Mouse (Mus musculus) ES-E14 (cell line): Measurements from ENCODE around the gene Col13a1. TPM values are rescaled to one million over a fixed set of nuclear protein-coding genes. Genes with fewer than 3 reads are reported as not detected.

Experiments
- DNase-seq: peaks from one replicate; pipeline ENCODE4 v3.0.0-alpha.2; 2013; ENCODE audit warnings: low read depth, low spot score
- H3K27ac ChIP-seq: 2 replicates; pipeline ENCODE4 v1.5.1; 2012; ENCODE audit warnings: low read depth, mild to moderate bottlenecking, low read length, moderate library complexity, mixed read lengths; ENCODE audit not compliant: poor library complexity, insufficient read depth, severe bottlenecking
- H3K36me3 ChIP-seq: 2 replicates; pipeline ENCODE4 v1.6.1; 2012; ENCODE audit warnings: mild to moderate bottlenecking, low read length, moderate library complexity, mixed read lengths; ENCODE audit not compliant: control insufficient read depth, poor library complexity, insufficient read depth, severe bottlenecking
- H3K4me1 ChIP-seq, 2 experiments: fragments of 150-350 bp in 1 of 2; sonication (generic) in 1 of 2; 2 replicates each; pipeline ENCODE4 v1.6.1; 2012; ENCODE audit warnings: low read length in 2 of 2, mild to moderate bottlenecking in 1 of 2, mixed read lengths in 1 of 2; ENCODE audit not compliant: control insufficient read depth in 2 of 2, insufficient read depth in 2 of 2, poor library complexity in 1 of 2
- H3K4me3 ChIP-seq, 2 experiments: fragments of 150-350 bp in 1 of 2; sonication (generic) in 1 of 2; 2 replicates each; pipeline ENCODE4 v1.5.1; 2012; ENCODE audit warnings: low read length in 2 of 2, low read depth in 1 of 2, mild to moderate bottlenecking in 1 of 2, mixed read lengths in 1 of 2; ENCODE audit not compliant: insufficient read depth in 1 of 2, poor library complexity in 1 of 2, severe bottlenecking in 1 of 2
- H3K9ac ChIP-seq: 2 replicates; pipeline ENCODE4 v1.6.1; 2012; ENCODE audit warnings: low read depth, mild to moderate bottlenecking, low read length, mixed read lengths; ENCODE audit not compliant: poor library complexity, insufficient read depth, severe bottlenecking
- H3K9me3 ChIP-seq: fragments of 150-350 bp; sonication (generic); 2 replicates; pipeline ENCODE4 v1.6.1; 2012; ENCODE audit warnings: low read depth, mild to moderate bottlenecking, low read length; ENCODE audit not compliant: control insufficient read depth, insufficient read depth
- CHD2 ChIP-seq: IDR thresholded peaks from 2 replicates; pipeline ENCODE4 v1.6.1; 2014; ENCODE audit warnings: mild to moderate bottlenecking, low read depth, low read length, inconsistent platforms
- HCFC1 ChIP-seq: IDR thresholded peaks from 2 replicates; pipeline ENCODE4 v1.6.1; 2012; ENCODE audit warnings: low read length, inconsistent platforms, borderline replicate concordance; ENCODE audit not compliant: insufficient read depth
- MAFK ChIP-seq: IDR thresholded peaks from 2 replicates; pipeline ENCODE4 v1.6.1; 2014; ENCODE audit warnings: mild to moderate bottlenecking, low read depth, low read length, inconsistent platforms; ENCODE audit not compliant: insufficient read depth
- ZC3H11A ChIP-seq: IDR thresholded peaks from 2 replicates; pipeline ENCODE4 v1.6.1; 2012; ENCODE audit warnings: low read depth, mild to moderate bottlenecking, inconsistent platforms, low read length, borderline replicate concordance
- ZNF384 ChIP-seq: IDR thresholded peaks from 2 replicates; pipeline ENCODE4 v1.6.1; 2012; ENCODE audit warnings: low read depth, low read length, inconsistent platforms
- in situ Hi-C, 2 experiments: fragments of 600-800 bp; cut with MboI; formaldehyde crosslinking; loops; one replicate each; pipeline ENCODE4 v1.15.1; 2025; ENCODE audit warnings: low sequenced_read_pairs in 2 of 2, inconsistent platforms in 1 of 2; ENCODE audit not compliant: unreplicated experiment in 2 of 2
- total RNA-seq: library from RNA; depleted of rRNA; stranded (reverse); fragments of 300-350 nt; gene quantifications from 2 replicates; pipeline ENCODE4 v1.2.3, GENCODE M21; 2012

Col13a1 gene
- total RNA-seq, 1 experiment, result 4.7 TPM

GRCm38 (mm10) chr10:61879427-61879826, 99.5 kb downstream of the Col13a1 start:
- H3K27ac ChIP-seq, result no peak overlapping the region

GRCm38 (mm10) chr10:61877787-61878186, 101.1 kb downstream of the Col13a1 start:
- DNase-seq, result peak; percentile 71
- peaks cover 0 to 13% of the 10 kb centered on the region in 2 experiments; a peak in 2 of 4 replicates for H3K4me1 ChIP-seq
- TF ChIP-seq ZC3H11A (peak; percentile 88), ZNF384 (no peak)
- H3K27ac ChIP-seq, result no peak overlapping the region
- H3K9ac ChIP-seq, result no peak overlapping the region
- H3K4me3 ChIP-seq, result no peak overlapping the region
- H3K9me3 ChIP-seq, result no peaks in the 10 kb centered on the region
- in situ Hi-C loops, result loop anchor here in 1 of 2 experiments (10.0 kb wide), 1 partner anchor 227 kb away; no protein-coding TSS in a partner anchor
- H3K36me3 ChIP-seq, result no peaks in the 10 kb centered on the region

More at GRCm38 (mm10) chr10:61879427-61879826, 99.5 kb downstream of the Col13a1 start:
- no peak overlapping the region for H3K4me3 ChIP-seq
- H3K9me3 ChIP-seq, result no peaks in the 10 kb centered on the region
- in situ Hi-C loops, result loop anchor here in 1 of 2 experiments (10.0 kb wide), 1 partner anchor 225 kb away; no protein-coding TSS in a partner anchor
- H3K4me1 ChIP-seq, result peaks cover 0 to 15% of the 10 kb centered on the region in 2 experiments; a peak in 2 of 4 replicates
- H3K9ac ChIP-seq, result no peak overlapping the region
- TF ChIP-seq HCFC1 (no peak), MAFK (no peak), ZC3H11A (no peak), CHD2 (no peak), ZNF384 (no peak)
- DNase-seq, result no peak
- H3K36me3 ChIP-seq, result no peaks in the 10 kb centered on the region

- Histone ChIP-seq H3K27ac (no peak overlapping the region), H3K4me3 (no peak overlapping the region), H3K4me1 (no peaks in the 10 kb centered on the region), H3K36me3 (no peaks in the 10 kb centered on the region), H3K9me3 (no peaks in the 10 kb centered on the region), H3K9ac (no peak overlapping the region)
- DNase-seq, result no peak
- no peak for TF ChIP-seq MAFK
- no peak for TF ChIP-seq HCFC1
- TF ChIP-seq ZC3H11A, result no peak
- no peak for TF ChIP-seq CHD2
- no peak for TF ChIP-seq ZNF384
- in situ Hi-C loops, result loop anchor here in 1 of 2 experiments (10.0 kb wide), 1 partner anchor 235 kb away; no protein-coding TSS in a partner anchor
Measured at GRCm38 (mm10) chr10:61869796-61870195, 109.1 kb downstream of the Col13a1 start.

DNA sequence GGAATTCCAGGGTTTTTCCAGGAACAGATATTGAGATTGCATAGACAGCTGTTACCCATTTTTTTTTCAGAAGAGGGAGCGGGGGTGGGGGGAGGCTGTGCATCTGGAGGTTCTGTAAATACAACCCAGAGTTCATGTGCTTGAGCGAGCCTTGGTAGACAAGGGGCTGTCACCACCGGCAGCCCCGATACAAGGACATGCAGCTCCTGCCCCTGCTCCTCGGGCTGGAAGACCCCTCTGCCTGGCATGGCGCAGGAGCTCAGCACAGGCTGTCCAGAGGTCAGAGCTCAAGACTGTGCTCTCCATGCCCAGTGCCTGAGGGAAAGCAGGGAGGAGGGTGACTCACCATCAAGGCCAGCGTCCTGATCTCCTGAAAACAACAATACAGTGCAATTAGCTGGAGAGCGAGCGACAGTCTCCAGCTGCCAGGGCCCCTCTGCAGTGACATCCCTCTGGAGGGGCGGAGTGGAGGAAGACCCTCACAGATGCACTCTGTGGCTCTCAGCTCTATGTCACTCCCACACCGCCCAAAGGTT, 112.8 kb downstream of the Col13a1 start:
- Histone ChIP-seq H3K36me3 (no peaks in the 10 kb centered on the region), H3K4me3 (no peak overlapping the region), H3K9ac (no peak overlapping the region), H3K9me3 (no peaks in the 10 kb centered on the region), H3K4me1 (no peaks in the 10 kb centered on the region), H3K27ac (no peak overlapping the region)
- in situ Hi-C loops, result no loop called here
- no peak for DNase-seq
- TF ChIP-seq ZC3H11A, result no peak
- no peak for TF ChIP-seq MAFK
- no peak for TF ChIP-seq CHD2
- TF ChIP-seq HCFC1, result no peak
- TF ChIP-seq ZNF384, result no peak

DNA sequence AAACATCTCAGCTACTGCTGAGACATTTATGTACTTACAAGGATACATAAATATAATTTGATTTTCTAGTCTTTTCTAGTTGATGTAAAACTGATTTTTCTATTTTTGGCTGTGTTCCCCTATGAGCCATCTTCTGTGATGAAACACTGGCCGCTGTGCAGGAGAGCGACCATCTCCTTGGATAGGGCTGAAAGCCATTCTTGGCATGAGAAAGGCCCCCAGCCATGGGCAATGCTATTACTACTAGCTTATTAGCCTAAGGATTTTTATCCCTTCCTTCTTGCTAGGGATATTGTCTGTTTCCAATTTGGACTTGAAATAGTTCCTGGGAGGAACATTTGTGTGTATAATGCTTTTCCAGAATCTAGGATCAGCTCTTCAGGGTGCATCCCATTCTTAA, 119.5 kb downstream of the Col13a1 start:
- DNase-seq, result no peak
- in situ Hi-C loops, result no loop called here

More for the DNA sequence above, 119.5 kb downstream of the Col13a1 start:
- Histone ChIP-seq H3K9me3 (no peaks in the 10 kb centered on the region), H3K9ac (no peak overlapping the region), H3K36me3 (no peaks in the 10 kb centered on the region), H3K4me3 (no peak overlapping the region), H3K27ac (no peak overlapping the region), H3K4me1 (peaks cover 0 to 5% of the 10 kb centered on the region in 2 experiments; a peak in 2 of 4 replicates)
- TF ChIP-seq CHD2, result no peak
- no peak for TF ChIP-seq ZC3H11A
- no peak for TF ChIP-seq MAFK
- TF ChIP-seq HCFC1, result no peak
- TF ChIP-seq ZNF384, result no peak
